Mouse (Mus musculus) lung, postnatal 0 days (tissue): Measurements from ENCODE around the gene Clip1. TPM values are rescaled to one million over a fixed set of nuclear protein-coding genes. Genes with fewer than 3 reads are reported as not detected.
"Not testable (repeated sequence)": the region's sequence is repeated elsewhere in the genome, so short reads cannot be mapped to it uniquely, and the experiment has no call there.

ENCODE experiments used
- ATAC-seq: fragments of 200-750 bp; cut with Nextera tagmentation; 2 replicates; pipeline ENCODE4 v1.8.0; 2017; ENCODE audit warnings: moderate library complexity
- DNase-seq: peaks from one replicate; pipeline ENCODE4 v3.0.0-alpha.2; 2016; ENCODE audit warnings: low spot score
- H3K27ac ChIP-seq: fragments of 300-500 bp; sonication (generic); 2 replicates; pipeline ENCODE4 v1.5.1; 2014; ENCODE audit warnings: antibody characterized with exemption, mild to moderate bottlenecking, low read length, mixed read lengths
- H3K27me3 ChIP-seq: fragments of 300-500 bp; sonication (generic); replicated peaks from 2 replicates; pipeline ENCODE4 v1.6.1; 2014; ENCODE audit warnings: low read length, mixed read lengths; ENCODE audit not compliant: insufficient read depth
- H3K36me3 ChIP-seq: fragments of 300-500 bp; sonication (generic); 2 replicates; pipeline ENCODE4 v1.6.1; 2014; ENCODE audit warnings: low read length, mixed read lengths; ENCODE audit not compliant: insufficient read depth
- H3K4me1 ChIP-seq: fragments of 300-500 bp; sonication (generic); 2 replicates; pipeline ENCODE4 v1.6.1; 2014; ENCODE audit warnings: antibody characterized with exemption, low read depth, low read length, mixed read lengths; ENCODE audit not compliant: insufficient read depth
- H3K4me2 ChIP-seq: fragments of 300-500 bp; sonication (generic); replicated peaks from 2 replicates; pipeline ENCODE4 v1.6.1; 2014; ENCODE audit warnings: low read depth, mild to moderate bottlenecking, low read length, moderate library complexity, mixed read lengths
- H3K4me3 ChIP-seq: fragments of 300-500 bp; sonication (generic); 2 replicates; pipeline ENCODE4 v1.5.1; 2014; ENCODE audit warnings: low read depth, low read length
- H3K9ac ChIP-seq: fragments of 300-500 bp; sonication (generic); replicated peaks from 2 replicates; pipeline ENCODE4 v1.6.1; 2014; ENCODE audit warnings: low read depth, mild to moderate bottlenecking
- H3K9me3 ChIP-seq: fragments of 300-500 bp; sonication (generic); 2 replicates; pipeline ENCODE4 v1.6.1; 2016; ENCODE audit warnings: low read length, mixed read lengths
- CTCF ChIP-seq: IDR thresholded peaks from 2 replicates; pipeline ENCODE4 v1.5.1; 2016; ENCODE audit warnings: antibody characterized with exemption, mild to moderate bottlenecking
- EP300 ChIP-seq: IDR thresholded peaks from 2 replicates; pipeline ENCODE4 v1.6.1; 2016; ENCODE audit warnings: antibody characterized with exemption, mild to moderate bottlenecking, control low read depth
- WGBS: fragments of 180-500 bp; shearing (Covaris S2); extraction: QIAGEN DNeasy Blood & Tissue Kit; methylation state at CpG from one replicate; pipeline ENCODE4 v1.1.7; 2014; 5-methylcytosine and 5-hydroxymethylcytosine counted together
- polyA plus RNA-seq: library from polyadenylated mRNA; unstranded; fragments of >200 nt; fragmentation: Nextera tagmentation; extraction: Ambion mirVana; gene quantifications from 2 replicates; pipeline ENCODE4 v1.2.1, GENCODE M21; 2015

The Clip1 gene
- polyA plus RNA-seq = 38.0 and 43.7 TPM in 2 replicates

GRCm38 (mm10) chr5:123684221-123685144 is at the start of gene Clip1:
Gene Clip1 (minus strand): TSS chr5:123684618.
- 2% methylated on average over 29 of the region's 64 CpGs for WGBS
- Histone ChIP-seq H3K27me3 (no peaks in the 10 kb centered on the region), H3K36me3 (no peaks in the 10 kb centered on the region), H3K4me1 (peaks cover 18% of the 10 kb centered on the region; the same call in 1 of the 2 replicates), H3K27ac (peak within 1 kb of the TSS; percentile 96), H3K4me3 (peak within 1 kb of the TSS; percentile 90), H3K9me3 (no peaks in the 10 kb centered on the region), H3K4me2 (peak within 1 kb of the TSS; percentile 81), H3K9ac (peak within 1 kb of the TSS; percentile 87)
- ATAC-seq (peak; percentile 81), DNase-seq (peak; percentile 83)
- TF ChIP-seq CTCF (peak; percentile 10; the same call in 1 of the 2 replicates), EP300 (no peak)

- Histone ChIP-seq H3K9me3 (no peaks in the 10 kb centered on the region), H3K27ac (no peak overlapping the region), H3K4me2 (no peak overlapping the region), H3K9ac (no peak overlapping the region), H3K27me3 (no peaks in the 10 kb centered on the region), H3K4me3 (no peak overlapping the region), H3K36me3 (peaks cover 40% of the 10 kb centered on the region), H3K4me1 (no peaks in the 10 kb centered on the region)
- WGBS = 90% methylated on average over 2 of the region's 2 CpGs
- DNase-seq (no peak), ATAC-seq (no peak)
- TF ChIP-seq CTCF = no peak
- TF ChIP-seq EP300 = no peak
Observed at GRCm38 (mm10) chr5:123730981-123731380, 46.6 kb upstream of the Clip1 start.

GRCm38 (mm10) chr5:123723816-123724215 is 39.4 kb upstream of the Clip1 start:
- not testable (repeated sequence) for H3K9me3 ChIP-seq, DNase-seq, H3K36me3 ChIP-seq, H3K27me3 ChIP-seq, ATAC-seq, H3K4me2 ChIP-seq, H3K4me1 ChIP-seq, H3K4me3 ChIP-seq, H3K9ac ChIP-seq, H3K27ac ChIP-seq
- WGBS = 89% methylated on average over 7 of the region's 7 CpGs

DNA sequence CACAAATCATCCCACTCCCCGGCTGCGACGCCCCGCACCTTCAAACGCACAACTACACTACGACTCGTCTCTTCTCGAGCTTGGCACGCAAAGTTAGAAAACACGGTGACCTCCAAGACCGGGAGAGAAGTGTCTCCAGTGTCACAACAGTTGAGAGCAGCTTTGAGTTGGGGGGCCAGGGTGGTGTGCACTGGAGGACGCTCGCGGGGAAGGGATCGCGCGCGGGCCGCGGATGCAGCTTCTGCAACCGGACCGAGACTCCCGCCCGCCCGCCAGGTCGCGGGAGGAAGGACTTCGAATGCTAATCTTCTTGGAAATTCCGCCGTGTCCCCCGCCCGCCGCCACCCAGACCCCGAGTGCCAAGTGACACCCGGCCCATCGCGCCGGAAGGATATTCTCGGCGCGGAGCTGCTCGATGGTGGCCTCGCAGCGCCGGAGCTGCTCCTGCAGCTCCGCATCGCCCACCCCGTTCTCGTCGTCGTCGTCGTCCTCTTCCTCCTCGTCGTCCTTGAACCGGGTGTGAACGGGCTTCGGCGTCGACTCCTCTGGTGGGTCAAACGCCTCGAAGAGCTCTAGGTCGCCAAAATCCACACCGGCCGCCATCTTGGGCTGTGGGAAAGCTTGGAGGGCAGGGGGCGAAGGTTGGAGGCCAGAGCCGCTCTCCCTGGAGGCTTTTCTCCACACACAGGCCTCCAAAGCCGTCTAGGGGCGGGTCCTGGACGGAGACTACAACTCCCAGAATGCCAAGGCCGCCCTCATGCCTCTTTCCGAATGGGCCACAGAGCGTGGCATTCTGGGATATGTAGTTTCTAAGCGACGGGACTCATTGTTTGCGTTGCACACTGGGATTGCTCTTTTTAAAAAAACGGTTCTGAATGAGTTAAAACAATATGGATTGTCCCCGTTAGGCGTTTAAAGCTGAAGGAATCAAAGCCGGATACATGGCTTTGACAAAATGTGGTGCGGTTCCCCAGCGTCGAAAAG is 36.2 kb upstream of the Clip1 start, which contains the start of gene Zcchc8:
Gene Zcchc8 (minus strand): TSS at position 773 of the 984 bp plus-strand sequence.
- TF ChIP-seq EP300 (no peak), CTCF (no peak)
- Histone ChIP-seq H3K9ac (peak within 1 kb of the TSS; percentile 63), H3K27ac (peak within 1 kb of the TSS; percentile 69), H3K4me2 (peak within 1 kb of the TSS; percentile 71), H3K9me3 (no peaks in the 10 kb centered on the region), H3K4me1 (peaks cover 6% of the 10 kb centered on the region; the same call in 1 of the 2 replicates), H3K27me3 (no peaks in the 10 kb centered on the region), H3K4me3 (peak within 1 kb of the TSS; percentile 91), H3K36me3 (no peaks in the 10 kb centered on the region)
- under 1% methylated on average over 82 of the region's 83 CpGs for WGBS
- DNase-seq (peak; percentile 99), ATAC-seq (peak; percentile 100)

GRCm38 (mm10) chr5:123714622-123715021 is 30.2 kb upstream of the Clip1 start:
- DNase-seq = no peak
- peaks cover 14% of the 10 kb centered on the region for H3K36me3 ChIP-seq

More at GRCm38 (mm10) chr5:123714622-123715021, 30.2 kb upstream of the Clip1 start:
- WGBS = 71% methylated on average over 4 of the region's 4 CpGs
- Histone ChIP-seq H3K27ac (no peak overlapping the region), H3K4me1 (peaks cover 6% of the 10 kb centered on the region; the same call in 1 of the 2 replicates), H3K27me3 (no peaks in the 10 kb centered on the region), H3K9me3 (no peaks in the 10 kb centered on the region), H3K4me3 (no peak overlapping the region), H3K9ac (no peak overlapping the region), H3K4me2 (no peak overlapping the region)
- no peak for TF ChIP-seq CTCF
- no peak for TF ChIP-seq EP300
- ATAC-seq = no peak
